Mouse (Mus musculus) kidney, embryonic 16.5 days (tissue): ENCODE measurements around the gene Fam53a. TPM values are rescaled to one million over a fixed set of nuclear protein-coding genes. Genes with fewer than 3 reads are reported as not detected.

Experiments used
- ATAC-seq: fragments of 200-750 bp; cut with Nextera tagmentation; 2 replicates; pipeline ENCODE4 v1.8.0; 2017; ENCODE audit warnings: moderate TSS enrichment; ENCODE audit not compliant: low FRiP score, low TSS enrichment
- H3K27ac ChIP-seq: fragments of 300-500 bp; sonication (generic); 2 replicates; pipeline ENCODE4 v1.5.1; 2014; ENCODE audit warnings: low read length
- H3K27me3 ChIP-seq: fragments of 300-500 bp; sonication (generic); 2 replicates; pipeline ENCODE4 v1.6.1; 2014; ENCODE audit warnings: low read length, control low read depth, mixed read lengths; ENCODE audit not compliant: insufficient read depth
- H3K36me3 ChIP-seq: fragments of 300-500 bp; sonication (generic); 2 replicates; pipeline ENCODE4 v1.6.1; 2014; ENCODE audit warnings: low read length, control low read depth, mixed read lengths; ENCODE audit not compliant: insufficient read depth
- H3K4me1 ChIP-seq: fragments of 300-500 bp; sonication (generic); 2 replicates; pipeline ENCODE4 v1.6.1; 2014; ENCODE audit warnings: low read length, control low read depth, mixed read lengths; ENCODE audit not compliant: insufficient read depth
- H3K4me2 ChIP-seq: fragments of 300-500 bp; sonication (generic); replicated peaks from 2 replicates; pipeline ENCODE4 v1.6.1; 2014; ENCODE audit warnings: low read depth, low read length
- H3K4me3 ChIP-seq: fragments of 300-500 bp; sonication (generic); 2 replicates; pipeline ENCODE4 v1.5.1; 2014; ENCODE audit warnings: mild to moderate bottlenecking, low read length
- H3K9ac ChIP-seq: fragments of 300-500 bp; sonication (generic); replicated peaks from 2 replicates; pipeline ENCODE4 v1.6.1; 2014; ENCODE audit warnings: low read length
- H3K9me3 ChIP-seq: fragments of 300-500 bp; sonication (generic); 2 replicates; pipeline ENCODE4 v1.6.1; 2016; ENCODE audit warnings: low read length, control low read depth
- WGBS: fragments of 180-500 bp; shearing (Covaris S2); extraction: QIAGEN DNeasy Blood & Tissue Kit; methylation state at CpG from one replicate; pipeline ENCODE4 v1.1.7; 2014; 5-methylcytosine and 5-hydroxymethylcytosine counted together
- polyA plus RNA-seq: library from polyadenylated mRNA; unstranded; fragments of >200 nt; fragmentation: Nextera tagmentation; extraction: Ambion mirVana; gene quantifications from 2 replicates; pipeline ENCODE4 v1.2.1, GENCODE M21; 2015

Fam53a gene
- polyA plus RNA-seq, 1 experiment from 2014 or later = 65.7 TPM

GRCm38 (mm10) chr5:33656739-33657138, 27.3 kb upstream of the Fam53a start:
- H3K27me3 ChIP-seq = no peaks in the 10 kb centered on the region
- ATAC-seq = no peak
- H3K4me3 ChIP-seq = peak overlapping the region; percentile 66
- H3K4me2 ChIP-seq = peak overlapping the region; percentile 93
- H3K27ac ChIP-seq = peak overlapping the region; percentile 89
- H3K9ac ChIP-seq = peak overlapping the region; percentile 77
- peaks cover 24% of the 10 kb centered on the region; the same call in 1 of the 2 replicates for H3K36me3 ChIP-seq
- H3K9me3 ChIP-seq = no peaks in the 10 kb centered on the region
- peaks cover 29% of the 10 kb centered on the region for H3K4me1 ChIP-seq
- 15% methylated on average over 1 of the region's 1 CpGs for WGBS

DNA sequence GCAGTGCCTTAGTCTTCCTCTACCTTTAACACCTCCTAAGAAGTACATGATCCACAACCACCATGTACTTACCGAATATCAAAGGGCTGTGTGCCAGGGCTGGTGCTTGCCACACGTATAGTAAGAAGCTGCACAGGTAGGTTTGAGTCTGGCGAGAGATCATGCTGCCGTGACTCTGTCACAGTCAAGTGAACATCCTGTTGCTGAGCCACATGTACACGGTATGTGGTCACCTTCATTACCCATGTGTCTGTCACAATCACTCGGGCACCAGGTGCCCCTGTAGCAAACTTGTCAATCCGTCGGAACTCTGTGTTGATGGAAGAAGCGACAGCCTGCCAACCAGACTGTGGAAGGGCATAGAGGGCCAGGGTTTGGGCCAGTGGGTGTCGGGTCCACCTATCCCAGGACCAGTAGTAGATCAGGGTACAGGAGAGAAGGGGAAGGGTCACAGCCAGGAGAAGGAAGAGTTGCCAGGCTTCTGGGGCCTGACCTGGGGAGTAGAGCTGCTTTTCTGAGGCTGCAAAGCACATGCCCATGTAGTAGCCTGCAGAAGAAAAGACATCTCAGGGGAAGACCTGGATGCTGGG, 25.9 kb upstream of the Fam53a start:
- Histone ChIP-seq H3K9me3 (no peaks in the 10 kb centered on the region), H3K27me3 (no peaks in the 10 kb centered on the region), H3K36me3 (peaks cover 16% of the 10 kb centered on the region; the same call in 1 of the 2 replicates), H3K27ac (no peak overlapping the region), H3K4me3 (no peak overlapping the region), H3K4me2 (no peak overlapping the region), H3K4me1 (peaks cover 40% of the 10 kb centered on the region), H3K9ac (no peak overlapping the region)
- no peak for ATAC-seq
- WGBS = 82% methylated on average over 10 of the region's 10 CpGs

GRCm38 (mm10) chr5:33654424-33654823, 25.0 kb upstream of the Fam53a start:
- H3K9ac ChIP-seq = no peak overlapping the region

DNA sequence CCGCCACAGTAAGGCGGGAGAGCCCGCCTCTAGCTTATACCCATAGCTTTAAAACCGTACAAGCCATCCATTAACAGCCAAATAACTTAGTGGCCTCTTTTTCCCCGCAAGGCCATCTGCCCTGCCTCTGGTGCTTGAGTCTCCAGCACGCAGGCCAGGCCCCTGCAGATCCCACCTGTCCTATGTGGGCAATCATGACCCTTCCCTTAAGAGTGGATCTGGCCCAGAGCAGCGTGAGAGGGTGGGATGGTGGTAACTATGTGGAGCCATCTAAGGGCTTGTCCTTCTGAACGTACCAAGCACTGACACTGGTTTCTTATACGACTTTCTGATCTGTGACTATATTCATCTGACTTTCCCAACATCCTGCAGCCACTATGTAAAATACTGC, 23.3 kb upstream of the Fam53a start:
- Histone ChIP-seq H3K36me3 (peaks cover 30% of the 10 kb centered on the region), H3K4me3 (peak overlapping the region; percentile 82), H3K9ac (peak overlapping the region; percentile 63), H3K27me3 (no peaks in the 10 kb centered on the region), H3K9me3 (no peaks in the 10 kb centered on the region), H3K4me2 (peak overlapping the region; percentile 86), H3K4me1 (peaks cover 43% of the 10 kb centered on the region), H3K27ac (peak overlapping the region; percentile 84)
- ATAC-seq = peak; percentile 13
- WGBS = 1% methylated on average over 9 of the region's 9 CpGs

More at GRCm38 (mm10) chr5:33654424-33654823, 25.0 kb upstream of the Fam53a start:
- peaks cover 17% of the 10 kb centered on the region for H3K36me3 ChIP-seq
- WGBS = 95% methylated on average over 13 of the region's 13 CpGs
- H3K4me3 ChIP-seq = no peak overlapping the region
- H3K9me3 ChIP-seq = no peaks in the 10 kb centered on the region
- H3K4me2 ChIP-seq = no peak overlapping the region
- ATAC-seq = no peak
- peaks cover 46% of the 10 kb centered on the region for H3K4me1 ChIP-seq
- H3K27me3 ChIP-seq = no peaks in the 10 kb centered on the region
- no peak overlapping the region for H3K27ac ChIP-seq

DNA sequence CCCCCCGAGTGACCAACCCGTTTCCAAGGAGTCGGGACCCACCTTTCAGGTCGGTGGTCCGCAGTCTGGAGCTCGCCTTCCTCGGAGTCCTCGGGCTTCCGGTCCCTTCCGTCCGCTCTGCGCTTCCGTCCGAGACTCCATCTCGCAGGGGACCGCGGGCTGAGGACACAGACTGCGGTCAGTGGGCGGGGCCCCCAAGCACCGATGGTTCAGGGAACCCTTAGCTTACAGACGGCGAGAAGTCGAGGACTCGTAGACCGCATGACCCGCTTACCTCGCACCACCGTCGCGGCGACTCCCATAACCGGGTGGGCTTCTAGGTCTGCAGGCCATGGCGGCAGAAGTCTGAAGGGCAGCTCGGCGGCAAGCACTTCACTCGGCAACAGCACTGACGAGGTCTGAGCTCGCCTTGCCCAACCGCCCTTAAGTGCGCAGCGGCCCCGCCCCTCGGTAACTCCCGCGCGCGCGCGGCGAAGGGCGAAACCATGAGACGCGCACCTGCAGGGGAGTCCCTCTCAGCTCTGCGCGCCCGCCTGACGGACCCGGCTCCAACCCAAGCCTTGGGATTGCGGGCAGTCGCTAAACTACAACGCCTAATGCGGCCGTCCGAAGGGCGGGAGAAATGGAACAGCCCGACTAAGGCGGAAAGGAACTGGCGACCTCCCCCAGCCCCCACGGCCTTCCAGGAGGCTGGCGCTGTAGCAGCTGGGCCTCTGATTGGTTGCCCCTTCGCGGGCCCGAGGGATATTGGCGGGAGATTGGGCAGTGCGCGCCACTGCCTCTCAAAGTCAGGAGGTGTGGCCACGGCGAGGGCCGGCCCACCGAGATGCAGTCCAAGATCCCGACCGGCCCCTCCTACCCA, 22.7 kb upstream of the Fam53a start, which contains the start of gene Slbp:
Slbp (minus strand) TSS at position 654 of the 862 bp plus-strand sequence.
- peak within 1 kb of the TSS; percentile 82 for H3K4me3 ChIP-seq
- no peaks in the 10 kb centered on the region for H3K27me3 ChIP-seq
- H3K36me3 ChIP-seq = peaks cover 36% of the 10 kb centered on the region
- peak within 1 kb of the TSS; percentile 85 for H3K9ac ChIP-seq
- peak within 1 kb of the TSS; percentile 86 for H3K4me2 ChIP-seq
- H3K9me3 ChIP-seq = no peaks in the 10 kb centered on the region
- peak; percentile 97 for ATAC-seq
- peaks cover 43% of the 10 kb centered on the region for H3K4me1 ChIP-seq
- peak within 1 kb of the TSS; percentile 96 for H3K27ac ChIP-seq
- under 1% methylated on average over 82 of the region's 82 CpGs for WGBS

DNA sequence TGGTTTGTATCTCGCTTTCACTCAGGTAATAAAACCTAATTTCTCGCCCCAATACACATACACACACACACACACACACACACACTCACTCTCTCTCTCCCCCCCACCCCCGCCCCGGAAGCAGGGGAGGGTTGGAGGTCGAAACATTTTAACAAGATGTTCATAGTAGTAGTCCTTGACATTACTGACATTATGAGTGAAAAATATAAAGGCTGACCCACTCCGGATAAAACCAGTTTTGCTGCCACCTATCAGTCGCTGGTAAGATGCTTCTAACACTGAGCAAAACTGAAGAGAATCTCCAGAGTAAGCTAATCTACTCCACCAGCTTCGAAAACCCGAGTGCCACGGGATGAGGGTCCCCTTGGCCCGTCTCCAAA, 22.1 kb upstream of the Fam53a start:
- Histone ChIP-seq H3K4me1 (peaks cover 37% of the 10 kb centered on the region), H3K36me3 (peaks cover 37% of the 10 kb centered on the region), H3K27me3 (no peaks in the 10 kb centered on the region), H3K9me3 (no peaks in the 10 kb centered on the region), H3K4me2 (peak overlapping the region; percentile 86), H3K27ac (peak overlapping the region; percentile 96), H3K4me3 (peak overlapping the region; percentile 82), H3K9ac (peak overlapping the region; percentile 85)
- ATAC-seq = no peak; the same call in 1 of the 2 replicates
- WGBS = under 1% methylated on average over 11 of the region's 11 CpGs

GRCm38 (mm10) chr5:33651017-33651416, 21.6 kb upstream of the Fam53a start:
- peak overlapping the region; percentile 86 for H3K4me2 ChIP-seq
- H3K27ac ChIP-seq = peak overlapping the region; percentile 96
- H3K9me3 ChIP-seq = no peaks in the 10 kb centered on the region
- H3K9ac ChIP-seq = peak overlapping the region; percentile 85
- peaks cover 42% of the 10 kb centered on the region for H3K36me3 ChIP-seq
- H3K4me3 ChIP-seq = peak overlapping the region; percentile 82
- peaks cover 32% of the 10 kb centered on the region for H3K4me1 ChIP-seq
- H3K27me3 ChIP-seq = no peaks in the 10 kb centered on the region
- 6% methylated on average over 2 of the region's 2 CpGs for WGBS
- no peak for ATAC-seq

- WGBS = 40% methylated on average over 3 of the region's 3 CpGs
- Histone ChIP-seq H3K9ac (no peak overlapping the region), H3K4me3 (no peak overlapping the region), H3K36me3 (peaks cover 57% of the 10 kb centered on the region), H3K27me3 (no peaks in the 10 kb centered on the region), H3K27ac (no peak overlapping the region), H3K4me2 (no peak overlapping the region), H3K4me1 (no peaks in the 10 kb centered on the region), H3K9me3 (no peaks in the 10 kb centered on the region)
- no peak for ATAC-seq
Measured at GRCm38 (mm10) chr5:33640652-33641051, 11.2 kb upstream of the Fam53a start.

GRCm38 (mm10) chr5:33638826-33639225, 9.4 kb upstream of the Fam53a start:
- Histone ChIP-seq H3K4me2 (no peak overlapping the region), H3K27me3 (no peaks in the 10 kb centered on the region), H3K4me1 (no peaks in the 10 kb centered on the region), H3K36me3 (peaks cover 46% of the 10 kb centered on the region), H3K9me3 (no peaks in the 10 kb centered on the region), H3K27ac (no peak overlapping the region), H3K4me3 (no peak overlapping the region), H3K9ac (no peak overlapping the region)
- 52% methylated on average over 4 of the region's 4 CpGs for WGBS
- no peak for ATAC-seq
